Mouse (Mus musculus): ENCODE results near the gene Mfap4. TPM values are rescaled to one million over a fixed set of nuclear protein-coding genes. Genes with fewer than 3 reads are reported as not detected.

Mfap4 gene
- polyA plus RNA-seq, 1 experiment from 2014 or later = 1,148 TPM

DNA sequence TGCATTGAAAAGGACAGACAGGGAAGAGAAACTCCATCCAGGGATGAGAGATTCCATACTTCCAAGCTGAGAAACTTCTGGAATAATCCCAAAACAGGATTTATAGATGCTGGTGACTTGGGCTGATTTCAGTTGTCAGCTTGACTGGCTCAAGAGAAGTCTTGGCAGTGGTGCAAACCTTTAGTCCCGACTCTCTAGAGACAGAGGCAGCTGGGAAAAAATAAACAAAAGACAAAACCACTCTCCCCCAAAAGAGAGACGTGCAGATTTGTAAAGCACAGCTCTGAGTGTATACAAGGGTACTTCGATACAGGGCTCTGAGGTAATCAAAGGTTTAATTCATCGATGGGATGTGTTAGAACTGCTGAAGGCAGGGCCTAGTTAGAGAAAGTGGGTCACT is 19.8 kb upstream of the Mfap4 start:
- Histone ChIP-seq H3K27ac (peak overlapping the region; percentile 92), H3K4me1 (peaks cover 44% of the 10 kb centered on the region), H3K27me3 (no peaks in the 10 kb centered on the region), H3K4me3 (no peak overlapping the region), H3K9ac (no peak overlapping the region), H3K36me3 (no peaks in the 10 kb centered on the region), H3K9me3 (no peaks in the 10 kb centered on the region), H3K4me2 (no peak overlapping the region)
- peak; percentile 48; the same call in 1 of the 2 replicates for ATAC-seq (ENCODE audit: borderline replicate concordance, extremely low read depth, low FRiP score, low TSS enrichment)
- 17% methylated on average over 4 of the region's 4 CpGs for WGBS

DNA sequence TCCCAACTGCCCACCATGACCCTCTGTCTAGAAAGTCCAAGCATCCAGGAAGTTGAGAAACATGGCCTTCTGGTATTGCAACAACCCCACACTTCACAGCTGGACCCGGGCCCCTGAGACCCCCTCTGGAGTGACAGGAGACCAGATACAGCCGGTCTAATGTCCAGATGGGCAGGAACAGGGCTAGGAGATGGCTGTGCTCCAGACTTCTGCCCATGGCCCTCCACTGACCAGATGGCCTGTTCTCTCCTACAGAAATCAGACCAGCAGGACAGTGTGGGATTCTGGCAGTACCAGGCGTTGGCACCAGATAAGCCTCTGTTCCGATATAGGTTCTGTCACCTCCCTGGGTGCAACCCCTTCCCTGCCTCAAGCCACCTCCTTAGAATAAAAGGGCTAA is 16.7 kb upstream of the Mfap4 start:
- Histone ChIP-seq H3K4me2 (no peak overlapping the region), H3K36me3 (no peaks in the 10 kb centered on the region), H3K27me3 (no peaks in the 10 kb centered on the region), H3K9ac (no peak overlapping the region), H3K9me3 (no peaks in the 10 kb centered on the region), H3K4me1 (peaks cover 39% of the 10 kb centered on the region), H3K27ac (peak overlapping the region; percentile 5), H3K4me3 (no peak overlapping the region)
- 58% methylated on average over 4 of the region's 4 CpGs for WGBS
- ATAC-seq (ENCODE audit: borderline replicate concordance, extremely low read depth, low FRiP score, low TSS enrichment) = peak; percentile 72

DNA sequence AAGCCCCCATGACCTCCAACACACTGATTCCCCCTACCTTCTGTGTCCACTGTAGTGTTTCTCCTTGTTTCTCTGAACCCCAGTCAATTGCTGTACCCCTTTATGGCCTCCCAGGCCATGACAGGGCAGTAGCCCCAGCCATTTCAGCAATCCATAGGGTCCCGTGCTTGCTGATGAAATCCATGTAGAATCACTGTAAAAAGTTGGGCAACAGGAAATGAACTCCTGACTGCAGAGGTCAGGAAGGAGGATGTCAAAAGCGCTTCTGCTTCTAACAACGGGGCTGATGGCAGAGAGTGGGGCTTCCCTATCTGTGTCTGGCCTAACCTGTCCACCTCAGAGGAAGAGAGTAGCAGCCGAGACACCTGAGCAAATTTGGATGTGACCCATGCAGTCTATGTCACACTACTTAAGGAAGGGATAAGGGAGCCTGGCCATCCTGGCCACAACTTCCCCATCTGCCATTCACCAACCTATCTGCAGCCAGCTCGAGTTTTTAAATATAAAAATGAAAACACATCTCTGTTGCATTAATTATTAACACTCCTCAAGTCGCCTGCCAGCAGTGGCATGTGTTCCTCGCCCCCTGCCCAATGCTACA is 15.8 kb upstream of the Mfap4 start:
- Histone ChIP-seq H3K4me3 (no peak overlapping the region), H3K4me1 (peaks cover 31% of the 10 kb centered on the region), H3K4me2 (no peak overlapping the region), H3K27me3 (no peaks in the 10 kb centered on the region), H3K9ac (no peak overlapping the region), H3K9me3 (no peaks in the 10 kb centered on the region), H3K27ac (0 out of 2 replicates have a peak overlapping the region, but pooled peaks have one; percentile 5), H3K36me3 (no peaks in the 10 kb centered on the region)
- ATAC-seq (ENCODE audit: borderline replicate concordance, extremely low read depth, low FRiP score, low TSS enrichment) = no peak
- 47% methylated on average over 7 of the region's 7 CpGs for WGBS

DNA sequence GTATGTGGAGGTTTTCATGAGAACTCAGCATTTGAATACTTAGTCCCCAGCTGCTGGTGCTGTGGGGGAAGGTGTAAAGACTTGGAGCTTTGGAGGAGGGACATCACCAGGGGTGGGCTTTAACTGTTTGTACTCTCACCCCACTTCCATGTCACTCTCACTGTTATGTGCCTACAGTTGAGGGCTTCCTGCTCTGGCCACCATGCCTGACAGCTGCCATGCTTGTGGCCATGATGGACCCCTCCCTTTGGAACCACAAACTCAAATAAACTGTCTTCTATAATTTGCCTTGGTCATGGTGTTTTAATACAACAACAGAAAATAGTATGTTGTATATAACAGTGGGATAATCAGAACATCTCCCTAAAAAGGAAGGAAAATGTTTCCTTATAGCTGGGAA is 14.4 kb upstream of the Mfap4 start:
- ATAC-seq (ENCODE audit: borderline replicate concordance, extremely low read depth, low FRiP score, low TSS enrichment) = no peak
- Histone ChIP-seq H3K4me2 (no peak overlapping the region), H3K27ac (no peak overlapping the region), H3K4me3 (no peak overlapping the region), H3K9me3 (no peaks in the 10 kb centered on the region), H3K27me3 (no peaks in the 10 kb centered on the region), H3K9ac (no peak overlapping the region), H3K36me3 (no peaks in the 10 kb centered on the region), H3K4me1 (peaks cover 19% of the 10 kb centered on the region)

DNA sequence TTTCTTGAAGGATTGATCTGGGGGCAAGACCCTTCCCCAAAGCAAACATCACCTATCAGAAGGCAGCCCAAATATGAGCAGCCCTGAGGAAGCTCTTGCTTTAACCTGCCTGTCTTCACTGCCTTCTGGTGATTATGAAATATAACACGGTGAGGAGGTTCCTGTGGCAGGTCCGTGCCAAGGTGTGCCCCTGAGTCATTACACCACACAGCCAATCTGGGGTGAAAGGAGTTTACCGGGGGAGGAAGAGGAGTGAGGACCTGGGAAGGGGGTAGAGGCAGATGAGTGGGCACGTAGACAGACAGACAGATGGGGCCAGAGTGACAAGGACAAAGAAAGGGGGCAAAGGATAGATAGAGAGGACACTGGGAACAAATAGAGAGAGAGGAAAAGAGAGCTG is 11.6 kb upstream of the Mfap4 start:
- Histone ChIP-seq H3K4me3 (no peak overlapping the region), H3K27ac (no peak overlapping the region), H3K36me3 (no peaks in the 10 kb centered on the region), H3K4me2 (no peak overlapping the region), H3K4me1 (peaks cover 18% of the 10 kb centered on the region; the same call in 1 of the 2 replicates), H3K27me3 (no peaks in the 10 kb centered on the region), H3K9me3 (no peaks in the 10 kb centered on the region), H3K9ac (no peak overlapping the region)
- no peak for ATAC-seq (ENCODE audit: borderline replicate concordance, extremely low read depth, low FRiP score, low TSS enrichment)
- 59% methylated on average over 4 of the region's 4 CpGs for WGBS

DNA sequence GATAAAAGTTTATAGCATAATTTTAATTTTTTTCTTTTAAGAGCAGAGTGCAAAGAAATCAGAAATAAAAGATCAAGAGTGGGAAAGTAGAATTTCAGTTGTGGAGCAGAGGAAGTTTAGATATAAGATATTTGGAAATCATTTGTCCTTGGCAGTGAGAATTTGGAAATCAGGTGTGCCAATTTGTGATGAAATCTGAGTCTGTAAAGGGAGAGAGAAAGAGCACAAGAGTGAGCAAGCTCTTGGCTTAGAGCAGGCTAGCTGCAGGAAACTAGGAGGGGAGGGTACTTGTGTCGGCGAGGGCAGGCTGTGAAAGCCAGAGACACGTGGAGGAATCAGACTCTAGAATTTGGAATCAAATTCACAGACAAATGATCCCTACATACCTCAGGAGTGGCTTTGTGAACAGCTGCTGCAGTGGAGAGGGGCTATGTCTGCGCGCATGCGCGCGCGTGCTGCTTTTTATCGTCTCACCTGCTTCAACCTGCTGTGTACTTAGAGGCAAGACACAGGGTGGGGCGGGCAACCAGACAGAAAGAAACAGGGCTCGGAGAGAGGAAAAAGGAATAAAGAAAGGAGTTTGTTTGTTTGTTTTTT is 8.3 kb upstream of the Mfap4 start:
- peak overlapping the region; percentile 49 for H3K4me2 ChIP-seq
- H3K27ac ChIP-seq = no peak overlapping the region
- peak; percentile 57; the same call in 1 of the 2 replicates for ATAC-seq (ENCODE audit: borderline replicate concordance, extremely low read depth, low FRiP score, low TSS enrichment)
- H3K27me3 ChIP-seq = no peaks in the 10 kb centered on the region
- H3K9me3 ChIP-seq = no peaks in the 10 kb centered on the region
- no peaks in the 10 kb centered on the region for H3K36me3 ChIP-seq
- WGBS = 39% methylated on average over 12 of the region's 12 CpGs
- H3K4me3 ChIP-seq = peak overlapping the region; percentile 20
- H3K4me1 ChIP-seq = peaks cover 16% of the 10 kb centered on the region
- H3K9ac ChIP-seq = no peak overlapping the region

DNA sequence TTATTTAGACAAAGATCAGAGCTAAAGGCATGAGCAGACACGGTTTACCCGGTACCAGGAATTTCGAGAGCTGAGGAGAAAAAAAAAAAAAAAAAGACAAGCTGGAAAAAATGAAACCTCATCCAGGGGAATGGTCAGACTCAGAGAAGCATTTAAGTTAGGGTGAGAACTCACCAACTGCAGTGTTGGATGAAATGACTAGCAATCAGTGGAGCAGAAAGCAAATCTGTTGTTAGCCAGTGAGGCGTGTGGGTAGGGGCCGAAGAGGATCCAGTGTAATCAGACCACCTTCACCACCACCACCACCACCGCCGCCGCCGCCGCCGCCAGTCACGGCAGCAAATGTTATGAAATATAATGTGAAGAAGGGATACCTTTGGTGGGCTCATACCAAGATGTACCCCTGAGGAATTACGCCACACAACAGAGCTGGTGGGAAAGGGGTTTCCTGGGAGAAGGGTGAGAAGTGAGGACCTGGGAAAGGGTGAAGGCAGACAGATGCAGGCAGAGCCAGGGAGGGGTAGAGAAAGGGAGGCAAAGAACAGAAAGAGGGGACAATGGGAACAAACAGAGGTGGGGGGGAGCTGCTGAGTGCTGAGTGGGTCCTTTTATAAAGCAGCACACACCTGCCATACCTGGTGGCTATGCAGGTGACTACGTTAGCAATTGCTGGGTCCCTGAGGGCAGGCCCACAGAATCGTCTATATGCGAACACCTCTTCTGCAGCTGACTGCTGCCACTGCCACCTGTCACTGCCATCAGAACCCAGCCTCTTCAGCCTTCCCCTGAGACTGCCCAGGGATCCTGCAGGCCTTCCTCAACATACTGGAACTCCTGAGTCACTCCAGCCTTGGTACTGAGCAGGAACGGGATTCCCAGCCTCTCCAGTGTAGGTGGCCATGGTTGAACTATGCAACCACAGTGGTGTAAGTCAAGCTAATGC is 7.4 kb upstream of the Mfap4 start:
- Histone ChIP-seq H3K9me3 (no peaks in the 10 kb centered on the region), H3K4me1 (peaks cover 17% of the 10 kb centered on the region), H3K27me3 (no peaks in the 10 kb centered on the region), H3K4me3 (peak overlapping the region; percentile 20), H3K9ac (no peak overlapping the region), H3K27ac (no peak overlapping the region), H3K36me3 (no peaks in the 10 kb centered on the region), H3K4me2 (peak overlapping the region; percentile 49)
- WGBS = 48% methylated on average over 17 of the region's 17 CpGs
- ATAC-seq (ENCODE audit: borderline replicate concordance, extremely low read depth, low FRiP score, low TSS enrichment) = no peak

DNA sequence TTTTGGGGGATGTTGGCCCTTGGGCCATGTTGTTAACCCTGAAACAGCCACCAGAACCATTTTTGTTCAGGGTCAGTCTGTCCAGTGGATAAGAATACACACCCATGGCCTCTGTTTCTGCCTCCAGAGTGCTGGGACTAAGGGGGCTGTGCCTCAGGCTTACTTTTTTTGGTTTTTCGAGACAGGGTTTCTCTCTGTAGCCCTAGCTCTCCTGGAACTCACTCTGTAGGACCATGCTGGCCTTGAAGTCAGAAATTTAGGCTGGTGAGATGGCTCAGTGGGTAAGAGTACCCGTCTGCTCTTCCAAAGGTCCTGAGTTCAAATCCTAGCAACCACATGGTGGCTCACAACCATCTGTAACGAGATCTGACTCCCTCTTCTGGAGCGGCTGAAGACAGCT is 6.4 kb upstream of the Mfap4 start:
- ATAC-seq (ENCODE audit: borderline replicate concordance, extremely low read depth, low FRiP score, low TSS enrichment) = no peak
- H3K4me2 ChIP-seq = no peak overlapping the region
- H3K4me3 ChIP-seq = no peak overlapping the region
- no peaks in the 10 kb centered on the region for H3K9me3 ChIP-seq
- 86% methylated on average over 4 of the region's 4 CpGs for WGBS
- no peak overlapping the region for H3K27ac ChIP-seq
- no peak overlapping the region for H3K9ac ChIP-seq
- no peaks in the 10 kb centered on the region for H3K27me3 ChIP-seq
- H3K36me3 ChIP-seq = no peaks in the 10 kb centered on the region
- H3K4me1 ChIP-seq = peaks cover 20% of the 10 kb centered on the region

DNA sequence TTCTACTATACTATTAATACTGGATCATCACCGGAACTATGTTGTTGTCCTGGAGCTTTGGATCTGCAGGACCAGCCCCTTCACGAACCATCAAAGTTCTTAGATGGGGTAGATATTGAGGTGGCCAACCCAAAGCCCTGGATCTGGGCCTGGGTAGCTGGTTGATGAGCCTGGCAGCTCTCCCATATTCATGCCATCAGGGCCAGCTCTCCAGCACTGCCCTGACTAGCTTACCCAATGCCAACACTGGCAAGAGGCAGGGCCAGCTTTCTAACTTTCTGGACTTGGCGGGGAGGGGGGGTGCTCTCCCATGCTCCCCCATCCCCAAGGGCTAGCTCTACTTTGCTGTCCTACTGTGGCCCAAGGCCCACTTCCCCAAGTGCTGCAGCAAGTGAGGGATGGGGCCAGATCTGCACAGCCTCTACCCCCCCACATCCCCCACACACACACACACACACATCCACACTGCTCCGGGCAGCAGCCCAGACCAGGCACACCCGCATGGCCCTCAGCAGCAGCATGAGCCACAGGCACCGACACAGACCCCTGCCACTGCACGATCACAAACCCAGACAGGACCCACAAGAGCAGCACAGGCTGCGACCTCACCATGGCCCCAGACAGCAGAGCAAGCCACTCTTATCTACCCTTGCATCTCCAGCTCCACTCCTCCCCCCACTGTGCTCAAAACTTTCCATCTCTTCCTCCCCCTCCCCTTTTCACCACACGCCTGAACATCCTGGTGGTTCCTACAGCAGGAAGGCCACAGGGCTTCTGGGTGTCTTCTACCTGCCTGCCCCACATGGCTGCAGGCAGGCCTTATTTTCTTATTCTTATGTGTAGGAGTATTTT is 3.8 kb upstream of the Mfap4 start:
- ATAC-seq (ENCODE audit: borderline replicate concordance, extremely low read depth, low FRiP score, low TSS enrichment) = no peak
- no peak overlapping the region for H3K27ac ChIP-seq
- H3K36me3 ChIP-seq = no peaks in the 10 kb centered on the region
- no peak overlapping the region for H3K4me3 ChIP-seq
- H3K9me3 ChIP-seq = no peaks in the 10 kb centered on the region
- WGBS = 38% methylated on average over 9 of the region's 9 CpGs
- H3K9ac ChIP-seq = no peak overlapping the region
- H3K4me2 ChIP-seq = no peak overlapping the region
- no peaks in the 10 kb centered on the region for H3K27me3 ChIP-seq
- H3K4me1 ChIP-seq = peaks cover 32% of the 10 kb centered on the region

DNA sequence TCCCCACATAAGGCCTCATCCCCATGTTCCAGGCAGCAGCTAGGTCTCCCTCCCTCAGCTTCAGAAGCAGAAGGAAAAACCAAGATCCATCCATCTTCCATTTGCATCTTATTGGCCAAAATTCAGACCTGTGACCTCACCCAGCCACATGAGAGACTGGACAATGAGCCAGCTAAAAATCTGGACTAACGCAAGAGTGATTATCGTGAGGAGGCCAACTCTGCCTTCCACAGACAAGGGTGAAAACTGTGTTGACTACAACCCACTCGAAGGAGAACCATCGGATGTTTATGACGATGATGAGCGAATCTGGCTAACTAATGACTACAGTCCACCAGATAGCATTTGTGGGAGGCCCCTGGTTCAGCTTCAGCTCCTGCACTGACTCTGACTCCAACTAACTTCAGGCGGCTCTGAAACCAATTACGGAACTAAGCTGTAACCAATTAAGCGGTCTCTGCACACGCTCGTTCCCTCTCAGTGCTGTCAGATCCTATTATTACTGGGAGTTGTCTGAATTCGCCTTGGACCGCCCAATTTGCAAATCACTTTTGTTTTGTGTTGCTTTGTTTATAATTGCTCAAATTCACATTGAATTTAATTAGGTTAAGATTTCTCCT is 1.9 kb upstream of the Mfap4 start:
- no peak overlapping the region for H3K9ac ChIP-seq
- H3K27me3 ChIP-seq = no peaks in the 10 kb centered on the region
- H3K4me2 ChIP-seq = no peak overlapping the region
- H3K9me3 ChIP-seq = no peaks in the 10 kb centered on the region
- peaks cover 34% of the 10 kb centered on the region for H3K4me1 ChIP-seq
- no peak overlapping the region for H3K4me3 ChIP-seq
- peak overlapping the region; percentile 97 for H3K27ac ChIP-seq
- ATAC-seq (ENCODE audit: borderline replicate concordance, extremely low read depth, low FRiP score, low TSS enrichment) = no peak
- WGBS = 79% methylated on average over 13 of the region's 13 CpGs
- peaks cover 8% of the 10 kb centered on the region for H3K36me3 ChIP-seq

DNA sequence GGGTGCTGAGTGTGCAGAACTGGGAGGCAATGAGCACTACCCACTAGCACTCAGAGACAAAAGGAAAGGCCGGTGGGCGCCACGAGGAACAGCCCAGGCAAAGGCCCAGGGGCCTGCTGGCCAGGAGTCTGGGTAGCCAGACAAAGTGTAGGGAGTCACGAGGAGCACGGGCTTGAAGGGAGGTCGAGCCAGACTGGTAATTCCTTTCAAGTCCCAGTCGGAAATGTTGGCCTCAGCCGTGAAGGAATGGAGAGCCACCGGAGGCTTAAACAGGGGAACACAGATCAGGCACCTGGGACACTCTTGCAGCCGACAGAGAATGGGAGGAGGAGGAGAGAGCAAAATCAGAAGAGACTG is 997 bp upstream of the Mfap4 start:
- Histone ChIP-seq H3K9ac (0 out of 2 replicates have a peak overlapping the region, but pooled peaks have one; percentile 32), H3K27ac (peak overlapping the region; percentile 97), H3K9me3 (no peaks in the 10 kb centered on the region), H3K36me3 (peaks cover 17% of the 10 kb centered on the region), H3K4me1 (peaks cover 39% of the 10 kb centered on the region), H3K27me3 (no peaks in the 10 kb centered on the region), H3K4me2 (peak overlapping the region; percentile 53), H3K4me3 (peak overlapping the region; percentile 50; the same call in 1 of the 2 replicates)
- 24% methylated on average over 10 of the region's 10 CpGs for WGBS
- ATAC-seq (ENCODE audit: borderline replicate concordance, extremely low read depth, low FRiP score, low TSS enrichment) = no peak
